Mouse (Mus musculus): ENCODE measurements around the gene Olfr905. TPM values are rescaled to one million over a fixed set of nuclear protein-coding genes. Genes with fewer than 3 reads are reported as not detected.

Olfr905 gene
- total RNA-seq (2021) = not detected

DNA sequence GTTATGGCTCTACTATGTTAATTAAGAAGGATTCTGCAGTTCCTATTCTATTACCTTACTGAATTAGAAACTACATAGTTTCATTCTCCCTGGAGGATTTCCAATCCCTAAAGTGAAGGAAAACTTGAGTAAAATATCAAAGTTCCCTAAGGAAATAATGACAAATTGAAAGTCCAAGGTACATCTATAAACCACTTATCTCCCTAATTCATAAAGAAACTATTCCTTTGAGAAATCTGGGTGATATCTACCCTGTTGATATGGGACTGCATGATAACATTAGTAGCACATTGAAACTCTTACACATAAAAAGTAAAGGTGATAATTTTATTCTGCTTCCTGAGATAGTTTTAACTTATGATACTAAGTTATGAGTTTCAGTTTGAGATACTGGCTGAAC, at the start of gene Olfr905:
TSS of gene Olfr905 (plus strand) at position 301 of the 400 bp plus-strand sequence.
- DNase-seq (ENCODE audit: extremely low spot score in 1 of 2, low spot score in 2 of 2) = no peak
- intact Hi-C loops (cut with DNase I) = no loop called here

DNA sequence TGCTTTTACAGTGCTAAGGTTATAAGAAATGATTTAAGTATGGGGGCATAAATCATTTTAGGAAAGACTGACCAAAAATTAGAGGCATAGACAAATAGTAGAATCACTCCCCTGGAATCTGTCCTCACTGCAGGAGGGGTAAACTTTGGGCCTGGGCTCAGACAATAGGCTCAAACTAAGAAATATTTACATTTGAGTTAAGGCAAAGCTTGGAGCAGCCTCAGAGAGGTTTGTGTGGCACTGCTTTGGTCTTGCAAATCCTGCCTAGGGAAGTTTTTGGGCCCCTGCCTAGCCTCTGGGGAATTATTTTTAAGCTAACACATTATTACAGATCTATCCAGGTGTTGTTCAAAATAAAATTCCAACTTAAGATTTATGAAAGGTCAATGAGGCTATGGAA, 47.1 kb upstream of the Olfr905 start:
- DNase-seq (ENCODE audit: extremely low spot score in 1 of 2, low spot score in 2 of 2) = no peak
- intact Hi-C loops (cut with DNase I) = no loop called here

DNA sequence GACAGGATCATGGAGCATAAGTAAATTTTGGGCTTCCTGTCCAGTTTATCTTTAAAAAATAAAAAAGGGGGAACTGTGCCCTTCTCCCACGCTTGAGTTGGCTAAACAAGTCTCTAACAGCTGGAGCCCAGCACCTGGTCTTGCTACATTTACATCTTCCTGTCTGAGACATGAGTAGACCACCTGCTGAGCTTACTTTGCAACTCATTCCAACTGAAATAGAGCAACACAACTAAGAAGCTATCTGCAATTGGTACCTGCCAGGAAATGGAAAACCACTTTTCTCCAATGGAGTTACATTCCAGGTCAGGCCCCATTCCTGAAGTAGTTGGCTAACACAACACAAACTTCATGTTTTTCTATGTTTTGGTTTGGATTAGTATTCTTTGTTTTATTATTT, 43.9 kb upstream of the Olfr905 start:
- intact Hi-C loops (cut with DNase I) = no loop called here
- DNase-seq (ENCODE audit: extremely low spot score in 1 of 2, low spot score in 2 of 2) = no peak

- DNase-seq (ENCODE audit: extremely low spot score in 1 of 2, low spot score in 2 of 2) = no peak
- intact Hi-C loops (cut with DNase I) = no loop called here
These were observed 41.8 kb upstream of the Olfr905 start, which contains the start of gene Olfr901 for GRCm38 (mm10) chr9:38429155-38429554. Olfr901 (plus strand) TSS chr9:38429455.

- DNase-seq (ENCODE audit: extremely low spot score in 1 of 2, low spot score in 2 of 2) = no peak
- intact Hi-C loops (cut with DNase I) = no loop called here
These were observed 23.6 kb upstream of the Olfr905 start, which contains the start of gene Olfr902 for GRCm38 (mm10) chr9:38447352-38447751. Olfr902 (plus strand) TSS chr9:38447652.

- no peak for DNase-seq (ENCODE audit: extremely low spot score in 1 of 2, low spot score in 2 of 2)
- intact Hi-C loops (cut with DNase I) = no loop called here
These were observed 8.1 kb upstream of the Olfr905 start, which contains the start of gene Olfr904 for GRCm38 (mm10) chr9:38462844-38463243. Olfr904 (plus strand) TSS chr9:38463144.

DNA sequence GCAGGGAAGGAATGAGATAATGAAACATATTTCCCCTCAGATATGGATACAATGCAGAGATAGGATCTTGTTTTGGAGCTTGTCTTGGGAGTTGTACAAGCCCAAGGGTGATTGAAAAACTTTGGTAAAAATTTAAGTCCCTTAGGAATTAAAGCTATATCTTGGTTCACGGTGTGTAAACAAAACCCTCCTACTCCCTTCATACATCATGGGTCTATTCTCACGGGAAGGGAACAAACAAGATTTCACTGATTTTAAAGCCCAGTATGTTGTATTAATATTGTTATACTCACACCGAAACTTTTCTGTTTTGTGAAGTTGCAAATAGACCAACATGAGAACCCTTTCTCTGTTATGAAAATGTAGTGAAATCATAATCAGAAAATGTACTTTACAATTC, 15.9 kb downstream of the Olfr905 start, which contains the start of gene Olfr906:
TSS of gene Olfr906 (plus strand) at position 301 of the 400 bp plus-strand sequence.
- no peak for DNase-seq (ENCODE audit: extremely low spot score in 1 of 2, low spot score in 2 of 2)
- intact Hi-C loops (cut with DNase I) = no loop called here

DNA sequence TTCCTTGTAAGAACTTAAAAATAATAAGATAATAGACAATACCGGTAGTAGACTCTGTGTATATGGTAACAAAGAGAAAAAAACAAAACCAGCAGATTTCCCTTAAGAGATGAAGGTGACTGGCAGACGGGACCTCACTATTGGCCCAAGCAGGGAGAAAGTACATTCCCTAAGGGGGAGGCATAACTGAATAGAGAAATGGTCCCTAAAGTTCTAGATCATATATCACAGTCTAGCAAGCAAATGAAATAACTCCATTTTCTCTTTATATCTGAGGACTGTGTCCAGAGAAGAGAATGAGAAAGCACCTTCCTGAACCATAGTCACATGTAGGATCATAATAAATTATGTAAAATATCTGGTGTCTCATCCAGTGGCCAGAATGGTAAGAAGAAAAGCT, 24.6 kb downstream of the Olfr905 start, which contains the start of gene Olfr907:
TSS of gene Olfr907 (plus strand) at position 301 of the 400 bp plus-strand sequence.
- intact Hi-C loops (cut with DNase I) = no loop called here
- no peak for DNase-seq (ENCODE audit: extremely low spot score in 1 of 2, low spot score in 2 of 2)

- no peak for DNase-seq (ENCODE audit: extremely low spot score in 1 of 2, low spot score in 2 of 2)
These were observed 41.4 kb downstream of the Olfr905 start for GRCm38 (mm10) chr9:38512353-38512752.

GRCm38 (mm10) chr9:38521280-38521679, 50.4 kb downstream of the Olfr905 start, which contains the start of gene Olfr911-ps1:
Olfr911-ps1 (plus strand) TSS chr9:38521580.
- DNase-seq (ENCODE audit: extremely low spot score in 1 of 2, low spot score in 2 of 2) = no peak
- intact Hi-C loops (cut with DNase I) = no loop called here

More at GRCm38 (mm10) chr9:38512353-38512752, 41.4 kb downstream of the Olfr905 start:
- intact Hi-C loops (cut with DNase I) = no loop called here

Other genes with a start within 250 kb of the Olfr905 start
- gene Olfr143, start 218.3 kb upstream of the Olfr905 start, total RNA-seq (2021) = not detected
- gene Olfr895, start 203.3 kb upstream of the Olfr905 start, total RNA-seq (2021) = not detected
- gene Olfr896-ps1, start 180.0 kb upstream of the Olfr905 start, total RNA-seq (2021) = not detected
- not detected for gene Olfr25, start 142.0 kb upstream of the Olfr905 start, total RNA-seq (2021)
- not detected for gene Olfr898, start 122.7 kb upstream of the Olfr905 start, total RNA-seq (2021)
- gene Olfr250, start 104.2 kb upstream of the Olfr905 start, total RNA-seq (2021) = not detected
- not detected for gene Olfr251, start 94.0 kb upstream of the Olfr905 start, total RNA-seq (2021)
- gene Olfr147, start 69.4 kb upstream of the Olfr905 start, total RNA-seq (2021) = not detected
- gene Olfr901, start 41.7 kb upstream of the Olfr905 start, total RNA-seq (2021) = not detected
- not detected for gene Olfr902, start 23.5 kb upstream of the Olfr905 start, total RNA-seq (2021)
- gene Olfr904, start 8.0 kb upstream of the Olfr905 start, total RNA-seq (2021) = not detected
- gene Olfr906, start 16.0 kb downstream of the Olfr905 start, total RNA-seq (2021) = not detected
- gene Olfr907, start 24.7 kb downstream of the Olfr905 start, total RNA-seq (2021) = not detected
- not detected for gene Olfr911-ps1, start 50.5 kb downstream of the Olfr905 start, total RNA-seq (2021)
- not detected for gene Olfr910, start 66.7 kb downstream of the Olfr905 start, total RNA-seq (2021)
- gene Olfr912, start 109.1 kb downstream of the Olfr905 start, total RNA-seq (2021) = not detected
- gene Olfr913, start 121.7 kb downstream of the Olfr905 start, total RNA-seq (2021) = not detected
- gene Olfr914, start 134.0 kb downstream of the Olfr905 start, total RNA-seq (2021) = not detected
- gene Olfr916, start 188.8 kb downstream of the Olfr905 start, total RNA-seq (2021) = not detected
- gene Olfr917, start 194.7 kb downstream of the Olfr905 start, total RNA-seq (2021) = not detected
- gene Olfr918, start 203.5 kb downstream of the Olfr905 start, total RNA-seq (2021) = not detected
- gene Olfr919, start 232.6 kb downstream of the Olfr905 start, total RNA-seq (2021) = not detected
- 10 to 100 TPM in 1 of 2 experiments, 1 to 10 TPM in 1; 7.7 to 10.1 TPM for gene Vwa5a, start 247.2 kb downstream of the Olfr905 start, total RNA-seq (2021)